Mouse (Mus musculus) c-Kit-positive CD71-positive TER-119-positive erythroid progenitor cells, embryonic 14.5 days (primary cell): ENCODE measurements around the gene Ttll7.

ENCODE experiments used
- DNase-seq: peaks from one replicate; pipeline ENCODE4 v3.0.0-alpha.2; 2013; ENCODE audit warnings: low spot score

Ttll7 gene

DNA sequence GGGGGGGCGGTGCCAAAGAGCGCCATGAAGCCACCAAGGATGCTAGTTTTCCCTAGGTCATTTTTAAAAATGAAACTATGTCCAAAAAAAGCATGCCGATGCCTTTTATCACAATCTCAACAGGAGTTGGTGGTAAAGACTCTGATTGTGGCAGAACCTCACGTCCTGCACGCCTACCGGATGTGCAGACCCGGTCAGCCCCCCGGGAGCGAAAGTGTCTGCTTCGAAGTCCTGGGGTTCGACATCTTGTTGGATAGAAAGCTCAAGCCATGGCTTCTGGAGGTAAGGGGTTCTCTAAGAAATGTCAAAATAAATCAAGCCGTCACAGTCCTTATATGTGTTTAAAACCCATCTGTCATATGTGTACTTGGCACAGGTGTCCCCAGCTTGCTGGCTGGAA, 60.9 kb downstream of the Ttll7 start:
- DNase-seq: no peak

DNA sequence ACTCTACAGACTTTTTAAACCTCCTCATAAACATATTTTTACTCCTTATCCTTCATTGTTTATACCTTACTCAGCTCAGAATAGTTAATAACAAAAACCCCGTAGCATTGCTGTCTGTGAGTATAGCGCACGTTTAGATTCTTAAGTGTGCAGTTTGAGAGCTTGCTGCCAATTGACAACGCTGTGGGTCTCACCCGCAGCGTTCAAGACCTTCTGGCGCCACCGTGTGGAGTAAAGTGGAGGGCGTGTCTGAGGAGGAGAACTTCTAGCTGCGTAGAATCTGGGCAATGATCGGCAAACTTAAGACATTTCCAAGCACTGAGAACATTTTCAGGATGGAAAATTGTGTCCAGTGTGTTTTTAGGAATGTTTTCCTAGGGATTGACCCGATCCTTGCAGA, 62.6 kb downstream of the Ttll7 start:
- peak; percentile 37 for DNase-seq

DNA sequence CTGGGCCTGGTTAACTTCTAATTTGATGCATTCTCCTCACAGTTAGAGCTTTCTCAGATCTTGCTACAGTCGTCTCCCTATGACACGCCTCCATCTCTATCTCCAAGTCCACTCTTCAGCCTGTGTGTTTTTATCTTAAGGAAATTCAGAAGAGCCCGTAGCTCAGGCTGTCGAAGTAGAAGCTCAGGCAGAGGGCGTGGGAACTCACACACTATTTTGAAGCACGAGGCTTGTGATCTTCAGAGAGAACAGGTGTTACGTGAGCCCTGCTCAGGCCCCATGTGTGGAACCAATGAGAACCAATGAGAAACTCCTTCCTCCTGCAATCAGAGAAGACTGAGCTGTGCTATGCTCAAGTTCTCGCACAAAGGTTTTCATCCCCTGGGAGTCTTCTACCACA, 65.7 kb downstream of the Ttll7 start:
- DNase-seq: no peak

DNA sequence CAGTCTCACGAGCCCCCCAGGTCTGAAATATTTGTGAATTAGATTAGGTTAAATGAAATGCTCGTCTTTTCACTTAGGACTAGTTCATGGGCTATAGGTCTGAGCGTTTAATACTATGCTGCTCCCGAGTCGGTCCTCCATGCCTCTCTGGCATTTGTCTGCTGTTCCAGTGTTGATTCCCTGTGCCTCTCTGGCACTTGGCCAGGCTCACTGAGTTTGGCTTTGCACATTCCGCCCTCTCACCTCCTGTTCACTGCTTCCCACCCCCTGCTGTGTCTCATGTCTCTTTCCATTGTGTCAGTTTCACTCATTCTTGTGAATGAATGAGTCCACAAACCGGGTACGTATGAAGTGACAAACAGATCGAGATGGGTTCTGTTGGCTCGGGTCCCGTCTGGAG, 66.2 kb downstream of the Ttll7 start:
- DNase-seq: no peak

DNA sequence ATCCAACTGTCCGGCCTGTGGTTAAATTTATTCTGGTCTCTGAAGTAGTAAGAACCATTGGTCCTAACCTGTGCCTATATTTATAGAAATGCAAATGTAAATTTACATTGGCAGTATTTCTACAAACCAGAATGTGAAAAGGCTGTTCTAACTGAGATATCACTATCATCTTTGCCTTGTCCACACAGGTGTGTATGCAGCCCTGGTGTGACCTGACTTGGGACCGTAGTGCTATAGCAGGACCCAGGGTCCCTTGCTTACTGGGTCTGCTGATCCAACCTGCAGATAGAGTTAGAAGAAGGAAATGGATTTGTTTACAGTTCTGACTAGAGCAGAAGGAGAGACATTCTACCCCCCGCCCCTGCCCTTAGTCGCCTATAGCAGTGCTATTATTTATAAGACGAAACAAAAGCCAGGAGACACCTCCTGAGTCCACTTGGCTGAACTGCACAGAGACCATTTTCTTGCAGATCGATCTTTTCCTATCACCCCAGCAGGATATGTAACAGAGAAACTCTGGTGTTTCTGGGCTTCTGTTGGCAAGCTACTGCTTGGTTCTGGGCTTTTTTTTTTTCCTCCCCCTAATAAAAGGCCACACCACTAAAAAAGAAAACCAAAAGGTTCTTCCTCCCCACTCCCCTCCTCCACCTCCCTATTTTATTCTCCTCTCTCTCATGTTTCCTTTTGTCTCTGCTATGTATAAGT, 75.3 kb downstream of the Ttll7 start:
- DNase-seq: no peak

DNA sequence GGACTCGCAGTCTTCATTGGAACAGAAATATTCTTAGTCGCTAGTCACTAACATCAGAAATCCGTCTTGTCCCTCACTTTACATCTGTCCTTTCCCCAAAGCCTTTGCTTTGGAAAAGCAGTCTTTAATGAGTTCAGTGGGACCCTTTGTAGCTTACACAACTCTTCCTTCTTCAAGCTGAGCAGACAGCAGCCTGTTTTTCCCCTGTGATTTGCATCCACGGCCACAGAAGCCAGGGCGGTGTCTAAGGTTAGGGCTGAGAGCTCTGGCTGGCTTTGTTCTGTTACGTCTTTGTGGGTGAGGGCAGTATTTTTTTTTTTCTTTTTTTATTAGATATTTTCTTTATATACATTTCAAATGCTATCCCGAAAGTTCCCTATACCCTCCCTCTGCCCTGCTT, 76.0 kb downstream of the Ttll7 start:
- DNase-seq: no peak

DNA sequence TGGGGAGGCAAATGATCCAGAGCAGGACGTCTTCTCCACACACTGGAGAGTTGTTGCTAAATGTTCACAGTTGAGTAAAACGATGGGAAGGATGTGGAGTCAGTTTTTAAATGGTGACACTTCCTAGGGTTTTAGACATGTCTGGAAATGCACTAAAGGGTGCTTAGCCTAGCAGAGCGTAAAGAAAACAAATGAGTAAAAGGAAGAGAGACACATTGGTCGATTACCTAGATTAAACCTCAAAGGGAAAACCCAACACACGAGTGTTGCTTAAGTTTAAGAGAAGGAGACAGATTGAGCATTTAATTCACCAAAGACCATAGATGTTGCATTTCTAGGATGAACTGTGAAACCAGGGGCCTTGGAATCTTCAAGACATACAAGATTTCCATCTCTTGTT, 76.8 kb downstream of the Ttll7 start:
- no peak for DNase-seq

DNA sequence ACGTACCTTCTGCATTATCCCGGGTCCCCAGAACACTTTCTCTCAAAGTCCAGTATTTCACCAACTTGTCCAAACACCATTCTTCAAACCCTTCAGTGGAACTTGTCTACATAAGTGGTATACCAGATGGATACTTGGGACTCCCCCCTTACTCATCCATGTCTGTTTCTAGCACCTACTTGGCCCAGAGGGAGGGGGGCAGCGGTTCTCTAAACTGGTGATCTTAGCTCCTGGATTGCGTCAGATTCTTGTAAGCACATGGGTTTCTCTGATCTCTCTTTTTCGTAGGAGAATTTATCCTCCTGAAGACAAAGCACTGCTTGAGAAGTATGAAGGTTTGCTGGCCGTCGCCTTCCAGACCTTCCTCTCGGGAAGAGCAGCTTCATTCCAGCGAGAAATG, 79.0 kb downstream of the Ttll7 start:
- DNase-seq: no peak

DNA sequence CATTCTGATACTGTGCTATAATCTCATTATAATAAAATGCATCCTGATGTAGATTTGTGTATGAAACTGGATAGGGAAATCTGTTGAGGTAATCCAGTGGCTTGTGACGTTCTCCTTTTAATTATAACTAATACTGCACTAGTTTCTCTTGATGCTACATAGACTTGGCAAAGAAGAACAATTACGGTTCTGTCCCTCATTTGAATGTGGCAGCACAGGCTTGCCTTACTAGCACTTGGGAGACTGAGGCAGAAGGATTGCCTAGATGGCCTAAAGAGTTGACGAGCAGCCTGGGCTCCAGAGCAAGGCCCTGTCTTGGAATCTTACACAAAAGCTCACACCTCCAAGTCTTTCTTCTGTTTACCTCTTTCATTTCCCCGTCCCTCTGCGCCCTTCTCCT, 80.3 kb downstream of the Ttll7 start:
- no peak for DNase-seq

DNA sequence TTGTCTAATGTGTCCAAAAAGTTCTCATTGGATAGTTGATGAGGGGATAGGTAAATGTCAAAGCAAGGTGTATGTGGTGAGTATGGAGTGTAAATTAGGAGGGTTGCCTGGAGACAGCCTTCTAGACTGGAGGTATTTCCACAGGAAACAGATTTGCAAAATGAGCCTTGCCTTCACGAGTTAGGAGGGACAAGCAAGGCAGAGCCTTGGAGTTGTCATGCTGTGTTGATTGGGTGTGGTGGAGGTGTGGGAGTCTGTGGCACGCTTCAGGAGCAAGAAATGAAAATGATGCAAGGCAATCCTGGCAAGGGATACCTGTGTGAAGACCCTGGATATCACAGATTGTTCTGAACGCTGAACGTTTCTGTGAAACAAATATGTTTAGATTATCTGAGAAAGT, 84.7 kb downstream of the Ttll7 start:
- no peak for DNase-seq

DNA sequence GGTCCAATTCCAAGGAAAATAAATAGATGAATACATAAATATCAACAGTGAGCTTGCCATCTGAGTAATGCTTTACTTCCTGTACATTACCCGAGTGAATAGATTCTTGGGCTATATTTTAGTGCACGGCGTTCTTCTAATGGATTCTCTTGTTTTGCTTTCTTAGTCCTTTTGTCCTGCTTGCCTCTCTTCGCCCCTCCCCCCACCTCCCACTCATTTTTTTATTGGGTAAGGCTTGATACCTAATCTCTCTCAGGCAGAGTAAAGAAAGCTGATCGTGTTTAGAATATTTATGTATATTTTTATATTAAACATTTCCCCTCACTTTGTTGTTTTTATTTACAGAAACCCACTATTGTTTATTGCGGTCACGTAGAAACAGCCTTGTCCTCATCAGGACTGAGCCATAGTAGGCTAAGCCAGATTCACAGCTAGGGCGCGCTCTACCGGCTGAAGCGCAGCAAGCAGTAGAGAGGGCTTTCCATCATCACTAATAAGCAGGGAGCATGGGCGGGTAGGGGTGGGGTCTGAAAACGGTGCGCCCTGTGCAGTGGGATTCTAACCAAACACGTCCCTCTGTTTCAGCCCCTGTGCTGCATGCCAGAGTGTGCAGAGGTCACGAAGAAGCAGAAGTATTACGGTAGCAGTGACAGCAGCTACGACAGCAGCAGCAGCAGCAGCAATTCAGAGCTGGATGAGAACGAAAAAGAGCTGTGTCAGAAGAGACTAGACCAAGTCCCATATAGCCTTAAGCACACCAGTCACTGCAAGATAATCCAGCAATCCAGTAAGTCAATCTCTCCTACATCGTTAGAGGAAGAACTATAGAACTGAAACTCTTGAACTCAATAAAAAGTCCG, 87.5 kb downstream of the Ttll7 start:
- DNase-seq: no peak

DNA sequence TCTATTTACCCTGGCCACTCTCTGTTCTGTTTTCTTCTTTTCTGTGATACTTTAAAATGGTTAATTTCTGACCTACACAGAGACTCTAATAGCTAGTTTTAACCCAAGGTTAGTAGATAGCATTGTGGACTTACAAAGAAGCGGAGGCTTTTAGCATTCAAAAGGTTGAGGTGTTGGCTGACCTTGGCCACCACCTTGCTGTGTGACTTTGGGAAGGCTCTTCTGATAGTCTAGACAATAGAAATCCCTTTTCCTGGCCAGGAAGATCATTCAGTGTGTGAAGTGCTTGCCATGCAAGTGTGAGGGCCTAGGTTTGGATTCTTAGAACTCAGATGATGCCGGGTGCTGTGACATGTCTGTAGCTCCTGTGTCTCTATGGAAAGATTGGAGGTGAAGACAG, 90.9 kb downstream of the Ttll7 start:
- DNase-seq: no peak

DNA sequence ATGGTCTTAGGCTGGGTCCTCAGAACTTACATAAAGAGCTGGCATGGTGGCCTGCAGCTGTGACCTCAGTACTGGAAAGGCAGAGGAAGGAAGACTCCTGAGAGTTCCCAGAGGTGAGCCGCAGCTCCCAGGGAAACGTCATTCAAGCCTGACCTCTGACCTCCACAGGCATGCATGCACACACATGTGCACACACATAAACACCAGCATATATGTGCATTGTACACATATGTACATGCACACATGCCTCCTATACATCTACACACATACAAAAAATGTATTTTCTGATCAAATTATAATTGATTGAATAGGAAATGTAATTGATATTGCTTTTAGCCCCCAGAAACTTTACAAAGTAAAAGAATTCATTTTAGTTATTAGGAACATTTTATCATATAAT, 93.2 kb downstream of the Ttll7 start:
- DNase-seq: no peak

DNA sequence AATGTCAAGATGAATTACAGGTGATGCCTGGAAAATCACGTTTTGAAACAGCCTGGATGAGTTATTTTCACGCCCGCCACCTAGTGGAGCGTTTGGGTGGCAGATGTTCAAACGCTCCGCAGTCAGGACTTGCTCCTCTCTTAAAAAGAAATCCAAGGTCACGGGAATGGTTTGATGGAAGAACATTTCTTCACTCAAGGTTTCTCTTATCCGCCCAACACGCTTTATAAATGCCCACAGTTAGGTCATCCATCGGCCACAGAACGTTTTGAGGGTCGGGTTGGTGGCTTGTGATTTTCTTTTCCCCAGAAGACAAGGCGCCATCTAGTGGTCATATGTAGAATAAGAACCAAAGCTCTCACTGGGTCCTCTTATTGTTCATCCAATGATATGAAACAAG, 93.7 kb downstream of the Ttll7 start:
- DNase-seq: peak; percentile 58

DNA sequence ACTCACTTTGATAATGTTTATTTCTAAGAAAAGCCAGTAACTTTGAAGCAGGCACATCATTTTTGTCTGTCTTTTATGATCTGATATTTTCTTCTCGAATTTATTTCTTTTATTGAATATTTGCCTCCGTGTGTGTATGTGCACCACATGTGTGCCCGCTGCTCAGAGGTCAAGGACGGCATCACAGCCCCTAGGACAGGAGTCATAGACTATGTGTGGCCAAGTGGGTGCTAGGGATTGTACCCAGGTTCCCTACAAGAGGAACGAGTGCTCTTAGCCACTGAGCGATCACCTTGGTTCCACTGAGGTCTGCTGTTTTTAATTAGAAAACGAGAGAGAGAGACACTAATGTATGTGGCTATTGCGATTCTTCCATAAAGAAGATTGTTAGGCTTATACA, 94.5 kb downstream of the Ttll7 start:
- no peak for DNase-seq

DNA sequence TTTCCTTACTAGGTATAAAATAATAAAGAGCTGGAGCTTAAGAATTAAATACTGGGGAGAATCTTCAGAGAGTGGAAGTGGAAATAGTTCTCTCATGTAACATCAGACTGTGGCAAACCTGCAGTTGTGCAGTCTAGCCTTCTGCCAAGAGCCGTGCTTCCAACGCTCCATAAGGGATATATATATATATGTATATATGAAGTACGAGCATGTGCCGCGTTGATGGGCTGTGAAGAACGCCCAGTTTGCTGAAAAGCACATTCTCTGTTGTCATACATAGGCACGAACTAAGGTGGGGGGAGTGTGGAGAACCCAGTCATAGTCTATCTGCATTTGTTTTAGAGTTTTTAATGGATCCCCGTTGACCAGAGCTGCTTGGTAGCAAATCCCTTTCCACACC, 104.6 kb downstream of the Ttll7 start:
- no peak for DNase-seq

DNA sequence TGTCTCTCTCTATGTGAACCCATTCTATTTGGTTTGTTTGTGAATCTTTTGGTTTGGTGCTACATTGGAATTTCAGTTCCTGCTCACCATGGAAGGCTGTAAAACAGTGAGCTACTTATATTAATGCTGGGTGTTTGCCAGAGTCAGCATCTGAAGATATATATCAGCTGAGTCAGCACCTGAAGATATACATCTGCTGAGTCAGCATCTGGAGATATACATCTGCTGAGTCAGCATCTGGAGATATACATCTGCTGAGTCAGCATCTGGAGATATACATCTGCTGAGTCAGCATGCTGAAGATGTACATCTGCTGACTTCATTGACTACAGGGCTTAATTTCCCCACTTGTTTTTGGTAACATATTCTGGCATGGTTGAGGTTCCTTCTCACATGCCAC, 110.7 kb downstream of the Ttll7 start:
- no peak for DNase-seq

DNA sequence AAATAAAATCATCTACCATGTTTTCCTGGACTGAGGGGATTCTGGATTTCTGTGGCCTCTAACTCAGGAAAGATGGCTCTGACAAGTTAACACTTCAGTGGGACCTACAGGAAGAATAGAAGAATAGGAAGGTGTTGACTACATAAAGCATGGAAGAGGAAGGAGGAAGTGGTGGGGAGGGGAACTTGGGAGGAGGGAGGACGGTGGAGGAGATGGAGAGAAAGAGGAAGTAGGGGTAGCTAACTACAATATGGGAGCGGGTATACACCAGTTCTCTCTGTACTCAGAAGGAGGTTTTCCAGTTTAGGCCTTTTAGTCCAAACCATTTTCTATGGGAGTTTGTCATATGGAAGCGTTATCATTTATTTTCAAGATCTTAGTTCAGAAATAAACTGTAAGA, 112.2 kb downstream of the Ttll7 start:
- no peak for DNase-seq

DNA sequence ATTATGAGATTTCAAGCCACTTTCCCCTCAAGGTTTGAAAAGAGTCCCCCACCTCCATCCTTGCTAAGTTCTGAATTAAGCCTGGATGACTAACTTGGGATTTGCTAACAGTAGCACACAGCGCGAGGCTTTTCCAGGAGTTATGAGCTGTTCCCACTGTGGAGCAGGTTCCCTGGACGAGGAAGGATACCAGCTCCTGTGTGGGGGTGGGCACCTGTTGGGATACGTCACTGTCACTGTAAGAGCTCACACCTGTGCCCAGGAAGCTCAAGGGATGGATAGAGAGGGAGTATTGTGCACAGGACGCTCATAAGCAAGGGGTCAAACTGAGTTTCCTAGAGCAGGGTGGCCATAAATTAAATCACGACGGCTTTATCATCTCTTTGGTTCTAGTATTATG, 115.1 kb downstream of the Ttll7 start:
- no peak for DNase-seq

DNA sequence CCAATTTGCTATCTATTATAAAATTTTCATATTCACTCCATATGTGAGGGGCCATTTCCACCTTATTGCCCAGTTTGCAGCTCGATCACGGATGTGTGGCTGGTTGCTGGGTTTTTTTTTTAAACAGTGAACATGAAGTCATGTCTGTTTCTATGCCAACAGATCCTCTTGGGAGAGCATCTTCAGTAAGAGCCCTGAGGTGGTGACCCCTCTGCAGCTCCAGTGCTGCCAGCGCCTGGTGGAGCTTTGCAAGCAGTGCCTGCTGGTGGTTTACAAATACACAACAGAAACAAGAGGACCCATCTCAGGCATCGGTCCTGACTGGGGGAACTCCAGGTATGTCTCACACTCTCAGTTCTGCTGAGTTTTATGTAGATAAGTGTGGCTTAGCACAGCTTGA, 115.7 kb downstream of the Ttll7 start:
- no peak for DNase-seq

DNA sequence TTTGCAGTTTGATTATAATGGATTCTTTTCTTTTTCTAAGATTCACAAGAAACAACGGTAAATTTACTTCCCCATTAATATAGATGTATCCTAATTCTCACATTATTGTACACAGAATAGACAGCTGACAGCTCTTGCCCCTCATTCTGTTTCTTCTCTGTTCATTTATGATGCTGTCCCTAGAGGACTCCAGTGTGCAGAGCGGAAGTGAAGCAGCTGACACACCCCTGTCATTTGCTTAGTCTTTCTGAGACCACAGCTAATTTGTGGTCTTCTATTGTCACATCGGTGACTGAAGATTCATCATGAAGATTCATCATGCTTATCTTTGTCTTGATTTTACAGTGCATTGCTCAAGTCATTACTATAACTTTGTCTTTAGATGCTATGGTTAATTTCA, 126.1 kb downstream of the Ttll7 start:
- no peak for DNase-seq

DNA sequence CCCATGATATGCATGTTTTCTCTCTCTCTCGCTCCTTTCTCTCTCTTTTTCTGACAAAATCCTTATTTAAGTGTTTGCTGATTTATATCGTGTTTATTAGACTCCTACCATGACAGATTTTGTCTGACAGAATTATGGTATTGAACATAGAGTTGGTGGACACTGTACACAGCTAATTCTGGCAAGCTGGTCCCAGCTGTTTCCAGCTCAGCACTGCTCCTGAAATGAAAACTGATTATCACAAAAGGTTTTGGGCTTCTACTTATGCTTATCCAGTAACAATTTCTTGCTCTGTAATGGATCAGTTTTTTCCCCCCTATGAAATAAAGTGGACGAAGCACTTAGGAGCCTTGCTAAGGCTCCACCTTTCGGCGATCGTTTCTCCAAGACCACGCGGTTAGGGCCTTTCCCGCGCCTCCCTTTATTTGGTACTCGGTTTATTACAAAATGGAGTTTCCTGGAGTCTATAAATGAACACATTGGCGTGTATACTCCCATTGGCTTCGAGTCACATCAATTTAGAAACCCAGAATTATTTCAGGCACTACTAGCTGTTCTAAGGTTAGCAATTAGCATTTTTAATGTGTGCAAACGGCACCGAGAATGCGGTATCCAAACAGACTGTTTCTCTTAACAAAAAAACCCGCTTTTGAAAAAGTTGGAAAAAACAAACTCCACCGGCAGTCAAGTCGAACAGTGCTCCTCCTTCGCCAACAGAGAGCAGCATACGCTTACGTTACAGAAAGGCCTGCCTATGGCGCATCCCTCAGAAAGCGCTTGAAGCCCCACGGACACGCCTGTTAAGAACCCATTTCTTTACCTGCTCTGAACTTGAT, 141.9 kb downstream of the Ttll7 start:
- DNase-seq: no peak
